Mouse (Mus musculus) kidney, postnatal 0 days (tissue): ENCODE measurements around the gene Clmn. TPM values are rescaled to one million over a fixed set of nuclear protein-coding genes. Genes with fewer than 3 reads are reported as not detected.

Experiments
- ATAC-seq: fragments of 200-750 bp; cut with Nextera tagmentation; replicated peaks from 2 replicates; pipeline ENCODE4 v1.8.0; 2017; ENCODE audit warnings: low read depth, moderate number of reproducible peaks, moderate TSS enrichment, moderate library complexity; ENCODE audit not compliant: low FRiP score
- DNase-seq: peaks from one replicate; pipeline ENCODE4 v3.0.0-alpha.2; 2016; ENCODE audit warnings: low spot score
- H3K27ac ChIP-seq: fragments of 300-500 bp; sonication (generic); 2 replicates; pipeline ENCODE4 v1.5.1; 2014; ENCODE audit warnings: mild to moderate bottlenecking
- H3K27me3 ChIP-seq: fragments of 300-500 bp; sonication (generic); 2 replicates; pipeline ENCODE4 v1.6.1; 2014; ENCODE audit warnings: low read length, mixed read lengths; ENCODE audit not compliant: insufficient read depth
- H3K36me3 ChIP-seq: fragments of 300-500 bp; sonication (generic); 2 replicates; pipeline ENCODE4 v1.6.1; 2014; ENCODE audit warnings: low read length, mixed read lengths; ENCODE audit not compliant: insufficient read depth
- H3K4me1 ChIP-seq: fragments of 300-500 bp; sonication (generic); replicated peaks from 2 replicates; pipeline ENCODE4 v1.6.1; 2014; ENCODE audit warnings: antibody characterized with exemption, low read length, mixed read lengths; ENCODE audit not compliant: insufficient read depth
- H3K4me2 ChIP-seq: fragments of 300-500 bp; sonication (generic); 2 replicates; pipeline ENCODE4 v1.6.1; 2014; ENCODE audit warnings: mild to moderate bottlenecking, low read length, moderate library complexity, mixed read lengths
- H3K4me3 ChIP-seq: fragments of 300-500 bp; sonication (generic); replicated peaks from 2 replicates; pipeline ENCODE4 v1.5.1; 2014; ENCODE audit warnings: low read depth, low read length
- H3K9ac ChIP-seq: fragments of 300-500 bp; sonication (generic); 2 replicates; pipeline ENCODE4 v1.6.1; 2014; ENCODE audit warnings: low read depth, low read length
- H3K9me3 ChIP-seq: fragments of 300-500 bp; sonication (generic); replicated peaks from 2 replicates; pipeline ENCODE4 v1.6.1; 2016; ENCODE audit warnings: low read length, inconsistent platforms, mixed read lengths
- CTCF ChIP-seq: IDR thresholded peaks from 2 replicates; pipeline ENCODE4 v1.5.1; 2016; ENCODE audit warnings: antibody characterized with exemption, low read depth, mild to moderate bottlenecking, moderate library complexity
- WGBS: fragments of 180-500 bp; shearing (Covaris S2); extraction: QIAGEN DNeasy Blood & Tissue Kit; methylation state at CpG from one replicate; pipeline ENCODE4 v1.1.7; 2014; 5-methylcytosine and 5-hydroxymethylcytosine counted together
- polyA plus RNA-seq: library from polyadenylated mRNA; unstranded; fragments of >200 nt; fragmentation: Nextera tagmentation; extraction: Ambion mirVana; gene quantifications from 2 replicates; pipeline ENCODE4 v1.2.1, GENCODE M21; 2015

Gene Clmn
- polyA plus RNA-seq, 1 experiment from 2014 or later, result 6.0 TPM

DNA sequence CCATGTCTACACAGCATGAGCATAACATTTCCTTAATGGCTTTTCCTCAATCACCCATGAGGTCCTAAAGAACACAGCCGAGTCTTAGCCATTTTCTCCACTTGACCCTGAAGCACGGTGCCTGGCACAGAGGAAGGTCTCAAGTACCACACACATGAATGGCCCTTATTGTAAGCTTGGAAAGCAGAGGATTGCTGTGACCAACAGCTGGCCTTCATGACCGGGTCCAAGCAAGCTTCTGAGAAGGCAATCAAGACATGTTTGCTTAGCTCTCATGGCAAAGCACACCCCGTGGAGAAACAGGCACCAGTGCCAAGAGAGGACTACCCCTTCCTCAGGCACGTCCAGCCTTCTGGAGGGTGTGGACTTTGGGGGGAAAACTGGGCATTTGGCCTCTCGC, 3.0 kb upstream of the Clmn start:
- no peak for DNase-seq

DNA sequence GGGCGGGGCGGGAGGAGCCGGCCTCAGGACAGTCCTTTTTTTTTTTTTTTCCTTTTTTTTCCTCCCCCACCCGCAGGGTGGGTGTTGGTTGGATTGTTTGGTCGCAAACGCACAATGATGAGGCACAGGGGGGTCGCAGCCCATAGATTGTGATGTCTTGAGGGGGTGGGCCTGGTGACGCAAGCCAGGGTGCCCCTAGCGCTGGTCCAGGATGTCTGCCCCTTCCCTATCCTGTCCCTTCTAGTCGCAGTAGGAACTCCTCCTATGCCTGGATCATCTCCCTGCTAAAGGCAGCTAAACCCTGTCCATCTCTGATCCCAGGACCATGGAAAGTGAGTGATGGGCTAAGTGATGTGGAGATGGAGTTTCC, 275 bp upstream of the Clmn start:
- Histone ChIP-seq H3K27ac (peak overlapping the region; percentile 89), H3K9ac (peak overlapping the region; percentile 81), H3K9me3 (no peaks in the 10 kb centered on the region; the same call in 1 of the 2 replicates), H3K4me3 (peak overlapping the region; percentile 90), H3K36me3 (no peaks in the 10 kb centered on the region), H3K4me1 (no peaks in the 10 kb centered on the region), H3K4me2 (peak overlapping the region; percentile 95), H3K27me3 (no peaks in the 10 kb centered on the region)
- peak; percentile 50 for DNase-seq
- WGBS, result 0% methylated on average over 7 of the region's 10 CpGs
- no peak; the same call in 1 of the 2 replicates for TF ChIP-seq CTCF
- peak; percentile 14; the same call in 1 of the 2 replicates for ATAC-seq

More for the DNA sequence above, 3.0 kb upstream of the Clmn start:
- Histone ChIP-seq H3K4me1 (no peaks in the 10 kb centered on the region), H3K27me3 (no peaks in the 10 kb centered on the region), H3K4me2 (no peak overlapping the region), H3K36me3 (no peaks in the 10 kb centered on the region), H3K4me3 (no peak overlapping the region), H3K9me3 (no peaks in the 10 kb centered on the region; the same call in 1 of the 2 replicates), H3K27ac (no peak overlapping the region), H3K9ac (no peak overlapping the region)
- 61% methylated on average over 6 of the region's 6 CpGs for WGBS
- TF ChIP-seq CTCF, result no peak
- no peak for ATAC-seq

DNA sequence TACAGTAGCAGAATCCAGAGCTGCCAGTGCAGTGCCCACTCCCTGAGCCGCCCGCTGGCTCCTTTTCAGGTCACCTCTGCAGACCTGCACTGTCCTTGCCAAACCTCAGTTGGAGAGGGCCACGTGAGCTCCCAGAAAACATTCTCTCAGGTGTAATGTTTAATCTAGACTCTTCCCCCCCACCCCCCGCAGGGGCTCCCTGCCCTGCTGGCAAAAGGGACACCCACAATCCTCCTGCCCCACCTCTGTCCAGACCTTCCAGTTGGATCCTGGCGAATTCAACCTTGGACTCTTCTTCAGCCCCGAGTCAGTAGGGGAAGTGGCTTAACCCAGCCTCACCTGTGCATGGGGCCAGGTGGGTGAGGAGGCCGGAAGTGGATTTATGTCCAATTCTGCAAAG, 1.2 kb downstream of the Clmn start:
- Histone ChIP-seq H3K4me1 (no peaks in the 10 kb centered on the region), H3K36me3 (no peaks in the 10 kb centered on the region), H3K4me3 (peak overlapping the region; percentile 90; the same call in 1 of the 2 replicates), H3K27me3 (no peaks in the 10 kb centered on the region), H3K4me2 (peak overlapping the region; percentile 95), H3K9ac (no peak overlapping the region), H3K27ac (peak overlapping the region; percentile 89; the same call in 1 of the 2 replicates), H3K9me3 (no peaks in the 10 kb centered on the region; the same call in 1 of the 2 replicates)
- no peak for TF ChIP-seq CTCF
- 51% methylated on average over 7 of the region's 7 CpGs for WGBS
- DNase-seq, result peak; percentile 34
- peak; percentile 87 for ATAC-seq

DNA sequence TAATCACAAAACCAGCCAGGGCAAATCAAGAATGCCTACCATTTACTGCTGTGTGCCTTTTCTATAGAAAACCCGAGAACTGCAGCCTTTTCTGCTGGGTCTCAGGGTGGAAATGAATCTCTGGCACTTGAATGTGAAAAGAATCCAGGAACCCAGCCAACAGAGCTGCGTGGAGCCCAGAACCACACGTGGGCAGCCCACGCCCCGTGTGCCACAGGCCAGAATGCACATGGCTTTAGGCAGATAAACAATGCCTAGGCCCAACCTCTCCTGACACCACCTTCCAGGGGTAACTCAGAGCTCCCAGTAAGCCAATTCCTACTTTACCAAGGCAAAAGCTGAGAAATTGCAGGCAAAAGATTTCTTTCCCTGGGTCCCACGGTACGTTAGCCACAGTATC, 5.7 kb downstream of the Clmn start:
- Histone ChIP-seq H3K27me3 (no peaks in the 10 kb centered on the region), H3K4me1 (no peaks in the 10 kb centered on the region), H3K9me3 (no peaks in the 10 kb centered on the region; the same call in 1 of the 2 replicates), H3K36me3 (0 out of 2 replicates have a peak, but pooled peaks cover 3% of the 10 kb centered on the region), H3K27ac (peak overlapping the region; percentile 25; the same call in 1 of the 2 replicates), H3K4me3 (no peak overlapping the region), H3K4me2 (no peak overlapping the region), H3K9ac (no peak overlapping the region)
- DNase-seq, result no peak
- 61% methylated on average over 7 of the region's 7 CpGs for WGBS
- no peak for ATAC-seq
- TF ChIP-seq CTCF, result no peak

DNA sequence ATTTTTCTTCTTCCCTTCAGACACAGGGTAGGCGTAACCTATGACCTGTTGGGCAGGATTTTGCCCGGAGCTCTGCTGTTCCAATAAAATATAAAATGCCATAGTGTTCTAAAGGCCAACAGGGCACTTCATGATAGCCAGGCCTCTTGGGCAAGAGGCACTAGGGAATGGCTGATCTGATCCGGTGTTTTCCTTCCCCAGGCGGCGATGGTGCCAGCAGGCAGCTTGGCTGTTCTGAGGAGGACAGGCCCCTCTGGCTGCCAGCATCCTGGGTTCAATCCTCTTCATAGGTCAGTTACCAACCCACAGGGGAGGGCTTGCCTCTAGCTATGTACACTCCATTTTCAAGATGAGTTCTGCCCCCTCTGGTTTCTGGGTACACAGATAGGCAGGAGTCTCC, 6.1 kb downstream of the Clmn start:
- Histone ChIP-seq H3K4me3 (no peak overlapping the region), H3K9ac (no peak overlapping the region), H3K9me3 (no peaks in the 10 kb centered on the region; the same call in 1 of the 2 replicates), H3K27ac (0 out of 2 replicates have a peak overlapping the region, but pooled peaks have one; percentile 25), H3K27me3 (no peaks in the 10 kb centered on the region), H3K4me2 (no peak overlapping the region), H3K36me3 (0 out of 2 replicates have a peak, but pooled peaks cover 3% of the 10 kb centered on the region), H3K4me1 (no peaks in the 10 kb centered on the region)
- DNase-seq (no peak), ATAC-seq (no peak)
- WGBS, result 75% methylated on average over 5 of the region's 5 CpGs
- no peak for TF ChIP-seq CTCF

DNA sequence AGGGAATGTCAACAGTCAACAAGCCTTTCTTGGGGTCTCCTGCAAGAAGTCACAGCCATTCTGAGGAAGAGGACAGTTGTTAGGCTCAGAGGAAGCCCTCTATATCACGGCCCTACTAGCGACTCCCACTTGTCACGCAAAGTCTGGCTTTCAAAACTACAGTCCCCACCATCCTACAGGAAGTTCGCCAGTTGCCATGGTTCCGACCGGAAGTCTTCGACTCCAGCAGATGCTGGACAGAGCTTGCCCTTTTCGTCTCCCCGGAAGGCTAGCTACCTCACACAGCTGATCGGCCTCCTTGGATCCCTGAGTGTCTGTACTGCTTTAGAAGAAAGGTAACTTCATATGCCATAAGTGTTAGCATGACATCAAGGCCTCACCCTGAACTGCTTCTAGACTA, 7.3 kb downstream of the Clmn start:
- H3K4me3 ChIP-seq, result no peak overlapping the region
- WGBS, result 74% methylated on average over 10 of the region's 10 CpGs
- H3K4me2 ChIP-seq, result no peak overlapping the region
- H3K27ac ChIP-seq, result no peak overlapping the region
- H3K9ac ChIP-seq, result no peak overlapping the region
- TF ChIP-seq CTCF, result no peak
- 0 out of 2 replicates have a peak, but pooled peaks cover 3% of the 10 kb centered on the region for H3K36me3 ChIP-seq
- no peaks in the 10 kb centered on the region for H3K27me3 ChIP-seq
- DNase-seq (peak; percentile 16), ATAC-seq (no peak)
- H3K4me1 ChIP-seq, result no peaks in the 10 kb centered on the region
- no peaks in the 10 kb centered on the region for H3K9me3 ChIP-seq

DNA sequence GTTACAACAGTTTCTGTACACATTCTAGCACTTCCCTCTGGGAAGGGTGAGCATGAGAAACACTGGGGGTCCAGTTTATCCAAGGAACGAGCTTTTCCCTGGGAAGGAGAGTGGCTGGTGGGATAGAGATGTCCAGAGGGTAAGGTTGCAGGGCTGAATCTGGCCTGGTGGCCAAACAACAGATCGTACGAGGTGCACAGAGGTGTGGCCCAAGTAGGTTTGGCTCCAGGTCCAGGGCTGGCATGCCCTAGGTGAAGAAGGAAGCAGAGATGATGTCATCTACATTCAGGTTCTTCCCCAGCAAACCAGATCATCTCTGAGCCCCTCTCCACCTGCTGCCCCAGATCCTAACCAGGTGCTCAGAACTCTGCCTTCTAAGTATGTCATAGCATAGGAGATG, 8.3 kb downstream of the Clmn start:
- H3K4me3 ChIP-seq, result no peak overlapping the region
- 66% methylated on average over 3 of the region's 3 CpGs for WGBS

More for the DNA sequence above, 8.3 kb downstream of the Clmn start:
- DNase-seq (no peak), ATAC-seq (no peak)
- TF ChIP-seq CTCF, result no peak
- Histone ChIP-seq H3K36me3 (0 out of 2 replicates have a peak, but pooled peaks cover 3% of the 10 kb centered on the region), H3K4me1 (peaks cover under 1% of the 10 kb centered on the region; the same call in 1 of the 2 replicates), H3K9ac (no peak overlapping the region), H3K27me3 (no peaks in the 10 kb centered on the region), H3K9me3 (no peaks in the 10 kb centered on the region), H3K4me2 (no peak overlapping the region), H3K27ac (no peak overlapping the region)
